9 mouse cellular contexts compared by ENCODE assay signal in genomic region chr10:58238984-58239740, GRCm38 (mm10). TPM values are rescaled to one million over a fixed set of nuclear protein-coding genes. Genes with fewer than 3 reads are reported as not detected.
DNase-seq lines count a peak whose midpoint lies in the region; ATAC-seq and TF ChIP-seq lines count a peak whose summit lies in the region.
"Not testable (repeated sequence)": the region's sequence is repeated elsewhere in the genome, so short reads cannot be mapped to it uniquely, and the experiment has no call there.
"Had no signal": no experiment of that assay in that cellular context is flagged by ENCODE, and none has a peak within 500 bp of the region (broad histone marks: within the 10 kb centered on the region; RNA-seq: fewer than 3 reads in every experiment).

No protein-coding gene starts in this region.

- not testable (repeated sequence) for H3K27ac ChIP-seq in cerebellum, adult 2 months (ENCODE audit: insufficient read depth, low read length); lung, embryonic 14.5 days (ENCODE audit: low read depth); neural tube, embryonic 14.5 days (ENCODE audit: low read depth, low read length)

- H3K4me3 ChIP-seq in cerebellum, adult 2 months (replicated peaks; ENCODE audit: insufficient read depth, low read depth, low read length); lung, embryonic 14.5 days (ENCODE audit: low read depth, low read length); neural tube, embryonic 14.5 days (ENCODE audit: low read depth, low read length): not testable (repeated sequence)

- H3K27me3 ChIP-seq in cerebellum, adult 2 months (ENCODE audit: control insufficient read depth, insufficient read depth, low read length); lung, embryonic 14.5 days (ENCODE audit: insufficient read depth, low read length); neural tube, embryonic 14.5 days (ENCODE audit: control insufficient read depth, insufficient read depth, low read length): not testable (repeated sequence)

- TF ChIP-seq CTCF in cerebellum, adult 2 months (IDR thresholded peaks at IDR 0.05; ENCODE audit: borderline replicate concordance, insufficient read depth, low read depth, low read length); lung, embryonic 14.5 days (IDR thresholded peaks at IDR 0.05; ENCODE audit: low read depth): not testable (repeated sequence)

- intact Hi-C loops in heart, postnatal 25 days (cut with DNase I): not testable (repeated sequence)

- H3K4me2 ChIP-seq in lung, embryonic 14.5 days; neural tube, embryonic 14.5 days (ENCODE audit: low read depth, low read length): not testable (repeated sequence)

- not testable (repeated sequence) for H3K9ac ChIP-seq in lung, embryonic 14.5 days; neural tube, embryonic 14.5 days (replicated peaks; ENCODE audit: low read depth, low read length)

- DNase-seq in A20 (ENCODE audit: low read depth, low spot score): peak; percentile 34
- peak; percentile 39 to 45 for DNase-seq in cerebellum, adult 2 months
- DNase-seq in heart, postnatal 25 days (ENCODE audit: low spot score): peak; percentile 72
- peak; percentile 47 to 53 for DNase-seq in kidney, postnatal 4 days
- DNase-seq in lung, embryonic 14.5 days: peak; percentile 12
- peak; percentile 76 for DNase-seq in testis, postnatal 14 days (ENCODE audit: low spot score)

- 87% methylated on average over 8 of the region's 8 CpGs for WGBS in cerebellum, adult 2 months
- WGBS in lung, embryonic 14.5 days: 83% methylated on average over 7 of the region's 8 CpGs
- WGBS in neural tube, embryonic 14.5 days: 87% methylated on average over 7 of the region's 8 CpGs

- not testable (repeated sequence) for H3K36me3 ChIP-seq in lung, embryonic 14.5 days (ENCODE audit: insufficient read depth); neural tube, embryonic 14.5 days (ENCODE audit: control insufficient read depth, insufficient read depth, low read length)

- not testable (repeated sequence) for TF ChIP-seq POLR2A in cerebellum, adult 2 months (IDR thresholded peaks at IDR 0.05; ENCODE audit: borderline replicate concordance, insufficient read depth, low read length)

- peak; percentile 64; the same call in 1 of the 2 replicates for ATAC-seq in frontal cortex, adult (ENCODE audit: low TSS enrichment)
- ATAC-seq in lung, embryonic 14.5 days (ENCODE audit: insufficient read depth): peak; percentile 83
- ATAC-seq in neural tube, embryonic 14.5 days (ENCODE audit: low read depth): peak; percentile 83

- H3K4me1 ChIP-seq in cerebellum, adult 2 months (ENCODE audit: control insufficient read depth, insufficient read depth, low read length); lung, embryonic 14.5 days (ENCODE audit: insufficient read depth); neural tube, embryonic 14.5 days (ENCODE audit: control insufficient read depth, insufficient read depth, low read length): not testable (repeated sequence)

- H3K9me3 ChIP-seq in lung, embryonic 14.5 days (ENCODE audit: low read depth, low read length); neural tube, embryonic 14.5 days (ENCODE audit: control insufficient read depth, low read length): not testable (repeated sequence)

RNA-seq across cellular contexts. Expression of gene Gm4981, which starts 2.7 kb away (rescaled TPM):
- 0.05 TPM in 1 of 2 replicates, not detected in the other for polyA plus RNA-seq in cerebellum, adult 2 months (2012; rRNA removed)
- total RNA-seq in heart, postnatal 25 days (2021): not detected
- not detected in 2 replicates for polyA plus RNA-seq in lung, embryonic 14.5 days (2014; fragmentation: Nextera tagmentation; extraction: Ambion mirVana)
- not detected in 2 replicates for polyA plus RNA-seq in neural tube, embryonic 14.5 days (2014; fragmentation: Nextera tagmentation; extraction: Ambion mirVana)
- total RNA-seq: CH12.LX had no signal

RNA-seq across cellular contexts. Expression of gene Duxf3, which starts 6.7 kb away (rescaled TPM):
- polyA plus RNA-seq in cerebellum, adult 2 months (2012; rRNA removed): not detected in 2 replicates
- total RNA-seq in heart, postnatal 25 days (2021): not detected
- polyA plus RNA-seq in lung, embryonic 14.5 days (2014; fragmentation: Nextera tagmentation; extraction: Ambion mirVana): not detected in 2 replicates
- not detected in 2 replicates for polyA plus RNA-seq in neural tube, embryonic 14.5 days (2014; fragmentation: Nextera tagmentation; extraction: Ambion mirVana)

RNA-seq across cellular contexts. Expression of gene AW822073, which starts 14.4 kb away (rescaled TPM):
- not detected in 2 replicates for polyA plus RNA-seq in cerebellum, adult 2 months (2012; rRNA removed)
- not detected for total RNA-seq in heart, postnatal 25 days (2021)
- not detected in 2 replicates for polyA plus RNA-seq in lung, embryonic 14.5 days (2014; fragmentation: Nextera tagmentation; extraction: Ambion mirVana)
- not detected in 2 replicates for polyA plus RNA-seq in neural tube, embryonic 14.5 days (2014; fragmentation: Nextera tagmentation; extraction: Ambion mirVana)
- total RNA-seq: CH12.LX had no signal

RNA-seq across cellular contexts. Expression of gene Gcc2, which starts 16.1 kb away (rescaled TPM):
- 59.9 and 63.8 TPM in 2 replicates for polyA plus RNA-seq in cerebellum, adult 2 months (2012; rRNA removed)
- 10 to 100 TPM; 28.5 to 33.6 TPM for total RNA-seq in heart, postnatal 25 days (2021)
- polyA plus RNA-seq in lung, embryonic 14.5 days (2014; fragmentation: Nextera tagmentation; extraction: Ambion mirVana): 69.1 and 89.9 TPM in 2 replicates
- polyA plus RNA-seq in neural tube, embryonic 14.5 days (2014; fragmentation: Nextera tagmentation; extraction: Ambion mirVana): 87.5 and 89.2 TPM in 2 replicates

Comparison
In these comparisons a context has a peak if more than half of its experiments do, and no peak if none do; other contexts are left out.
1. DNase-seq: peak in every context shown above with its lines; median percentile 76 in testis, postnatal 14 days; 72 in heart, postnatal 25 days; 50 in kidney, postnatal 4 days; 42 in cerebellum, adult 2 months; 34 in A20; 12 in lung, embryonic 14.5 days.